Comparison of ENCODE assay signal across 22 mouse cellular contexts in the genomic region with DNA sequence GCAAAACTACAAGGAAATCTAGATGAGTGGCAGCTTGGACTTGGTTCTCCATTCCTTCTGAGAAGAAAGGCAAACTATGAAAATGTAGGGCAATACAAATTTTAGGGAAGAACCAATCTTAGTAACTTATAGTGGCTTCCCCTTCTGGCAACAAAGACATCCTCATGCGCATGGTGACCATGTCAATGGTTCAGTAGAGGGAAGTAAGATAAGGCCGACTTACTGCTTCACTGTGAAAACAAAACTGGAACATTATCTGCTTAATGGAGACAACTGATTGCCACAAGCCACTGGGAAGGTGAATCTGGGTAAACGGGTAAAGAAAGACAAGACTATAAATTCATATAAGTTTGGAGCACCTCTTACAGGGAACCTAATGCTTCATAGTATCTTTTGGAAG.
"Had no signal": no experiment of that assay in that cellular context is flagged by ENCODE, and none has a peak within 500 bp of the region (broad histone marks: within the 10 kb centered on the region; RNA-seq: fewer than 3 reads in every experiment).

No protein-coding gene starts in this region.

- H3K27me3 ChIP-seq: limb, embryonic 12.5 days; limb, embryonic 15.5 days; liver, embryonic 13.5 days; lung, embryonic 15.5 days; megakaryocyte, embryonic 14.5 days; midbrain, embryonic 13.5 days; neural tube, embryonic 13.5 days; stomach, embryonic 15.5 days had no signal

- H3K9ac ChIP-seq: limb, embryonic 12.5 days; limb, embryonic 15.5 days; liver, embryonic 13.5 days; lung, embryonic 15.5 days; midbrain, embryonic 13.5 days; neural tube, embryonic 13.5 days; stomach, embryonic 15.5 days had no signal

- H3K27ac ChIP-seq: limb, embryonic 12.5 days; limb, embryonic 15.5 days; liver, embryonic 13.5 days; lung, embryonic 15.5 days; midbrain, embryonic 10.5 days; midbrain, embryonic 13.5 days; neural tube, embryonic 13.5 days; stomach, embryonic 15.5 days had no signal

- H3K4me3 ChIP-seq: limb, embryonic 12.5 days; limb, embryonic 15.5 days; liver, embryonic 13.5 days; lung, embryonic 15.5 days; megakaryocyte, embryonic 14.5 days; midbrain, embryonic 10.5 days; midbrain, embryonic 13.5 days; myocyte; neural tube, embryonic 13.5 days; stomach, embryonic 15.5 days had no signal

- H3K36me3 ChIP-seq: limb, embryonic 12.5 days; lung, embryonic 15.5 days; midbrain, embryonic 10.5 days; stomach, embryonic 15.5 days had no signal

- H3K9me3 ChIP-seq: limb, embryonic 12.5 days; limb, embryonic 15.5 days; liver, embryonic 13.5 days; lung, embryonic 15.5 days; megakaryocyte, embryonic 14.5 days; midbrain, embryonic 10.5 days; midbrain, embryonic 13.5 days; neural tube, embryonic 13.5 days; stomach, embryonic 15.5 days had no signal

- ATAC-seq: midbrain, embryonic 13.5 days; midbrain, embryonic 16.5 days had no signal

- DNase-seq: kidney, adult 18-20 months; kidney, adult 9 months; kidney, postnatal 14 days; kidney, postnatal 4 days; left cerebral cortex, postnatal 4 days; liver, embryonic 13.5 days; lung, adult 18-20 months; lung, postnatal 10 days; lung, postnatal 4 days; right cerebral cortex, postnatal 14 days; right cerebral cortex, postnatal 4 days; thymus, postnatal 25 days had no signal

- H3K4me1 ChIP-seq: limb, embryonic 12.5 days; limb, embryonic 15.5 days; liver, embryonic 13.5 days; lung, embryonic 15.5 days; midbrain, embryonic 10.5 days; midbrain, embryonic 13.5 days; neural tube, embryonic 13.5 days; stomach, embryonic 15.5 days had no signal
